Mouse (Mus musculus) CD4-positive, CD25-positive, alpha-beta regulatory T cell, adult 4 months (primary cell): ENCODE results near the gene Hist1h4h. TPM values are rescaled to one million over a fixed set of nuclear protein-coding genes. Genes with fewer than 3 reads are reported as not detected.
"Not testable (repeated sequence)": the region's sequence is repeated elsewhere in the genome, so short reads cannot be mapped to it uniquely, and the experiment has no call there.

Experiments used
- ATAC-seq: one replicate; pipeline ENCODE4 v1.8.0; 2017
- polyA plus RNA-seq, 2 experiments: library from polyadenylated mRNA; unstranded; fragments of 100-300 nt; shearing (Covaris generic); gene quantifications; one replicate each; pipeline ENCODE4 v1.2.1; 2017

Hist1h4h gene
- polyA plus RNA-seq, 2 experiments from 2014 or later = 9.5 to 10.8 TPM

- peak; percentile 71 for ATAC-seq
These were observed 25.1 kb downstream of the Hist1h4h start for GRCm38 (mm10) chr13:23555839-23556416.

- no peak for ATAC-seq
These were observed 26.1 kb downstream of the Hist1h4h start for GRCm38 (mm10) chr13:23556906-23557305.

GRCm38 (mm10) chr13:23560699-23561098 is 29.8 kb downstream of the Hist1h4h start:
- ATAC-seq = not testable (repeated sequence)

GRCm38 (mm10) chr13:23561531-23561882 is 30.7 kb downstream of the Hist1h4h start:
- peak; percentile 8 for ATAC-seq

- ATAC-seq = peak; percentile 93
These were observed 31.2 kb downstream of the Hist1h4h start, which contains the start of gene Hist1h3e for GRCm38 (mm10) chr13:23561883-23562659. Gene Hist1h3e, minus strand, starts transcription at chr13:23562369.

- ATAC-seq = peak; percentile 18
These were observed 32.0 kb downstream of the Hist1h4h start for GRCm38 (mm10) chr13:23562699-23563462.

GRCm38 (mm10) chr13:23564482-23564881 is 33.6 kb downstream of the Hist1h4h start:
- ATAC-seq = no peak

- ATAC-seq = peak; percentile 7
These were observed 39.6 kb downstream of the Hist1h4h start for GRCm38 (mm10) chr13:23570261-23571021.

GRCm38 (mm10) chr13:23571022-23571503 is 40.2 kb downstream of the Hist1h4h start, which contains the start of the genes Hist1h2ae and Hist1h2bg:
Gene Hist1h2ae, minus strand, starts transcription at chr13:23571220.
Gene Hist1h2bg, plus strand, starts transcription at chr13:23571396.
- ATAC-seq = peak; percentile 82

- ATAC-seq = not testable (repeated sequence)
These were observed 40.8 kb downstream of the Hist1h4h start for GRCm38 (mm10) chr13:23571504-23572217.

GRCm38 (mm10) chr13:23572218-23573033 is 41.6 kb downstream of the Hist1h4h start:
- no peak for ATAC-seq

- ATAC-seq = not testable (repeated sequence)
These were observed 42.4 kb downstream of the Hist1h4h start for GRCm38 (mm10) chr13:23573034-23573897.

GRCm38 (mm10) chr13:23573898-23574524 is 43.2 kb downstream of the Hist1h4h start, which contains the start of the genes Hist1h2bf and Hist1h2ad:
Gene Hist1h2bf, minus strand, starts transcription at chr13:23574196.
Gene Hist1h2ad, plus strand, starts transcription at chr13:23574381.
- peak; percentile 74 for ATAC-seq

- not testable (repeated sequence) for ATAC-seq
These were observed 43.8 kb downstream of the Hist1h4h start for GRCm38 (mm10) chr13:23574546-23575170.

GRCm38 (mm10) chr13:23575271-23575851 is 44.5 kb downstream of the Hist1h4h start, which contains the start of gene Hist1h3d:
Gene Hist1h3d, plus strand, starts transcription at chr13:23575763.
- ATAC-seq = peak; percentile 40

GRCm38 (mm10) chr13:23575864-23576313 is 45.0 kb downstream of the Hist1h4h start:
- ATAC-seq = not testable (repeated sequence)

- no peak for ATAC-seq
These were observed 45.6 kb downstream of the Hist1h4h start for GRCm38 (mm10) chr13:23576351-23576881.
